Mouse (Mus musculus) spleen, adult 2 months (tissue): ENCODE data around the gene Scn7a.

Experiments
- CTCF ChIP-seq: fragments of 200-500 bp; IDR thresholded peaks from 2 replicates; pipeline ENCODE4 v1.5.1; 2011; ENCODE audit warnings: mild to moderate bottlenecking, inconsistent platforms; ENCODE audit not compliant: insufficient read depth, insufficient read length, insufficient replicate concordance; ENCODE audit errors: extremely low read depth
- POLR2A ChIP-seq: fragments of 200-500 bp; IDR thresholded peaks from 2 replicates; pipeline ENCODE4 v1.6.1; 2011; ENCODE audit warnings: low read depth, low read length, inconsistent platforms

DNA sequence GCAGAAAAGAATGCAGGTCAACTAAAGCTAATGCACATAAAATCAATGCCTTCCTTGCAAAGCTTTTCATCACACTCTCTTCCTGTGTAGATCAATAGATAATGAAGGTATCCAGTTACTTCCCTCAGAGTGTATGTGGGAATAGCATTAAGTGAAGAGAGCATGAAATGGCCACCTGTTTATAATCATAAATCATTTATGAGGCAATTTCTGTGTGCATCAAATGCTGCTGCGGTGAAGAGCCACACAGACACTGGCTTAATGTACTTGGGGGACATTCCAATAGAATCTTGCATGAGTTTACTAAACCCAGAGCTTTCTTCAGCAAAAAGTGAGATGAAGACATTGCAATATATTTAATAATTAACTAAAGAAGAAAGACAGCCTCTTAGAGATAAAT lies 122.7 kb downstream of the Scn7a start:
- TF ChIP-seq CTCF (no peak), POLR2A (no peak)
